Mouse (Mus musculus) hindbrain, embryonic 13.5 days (tissue): Measurements from ENCODE around the gene Klf13. TPM values are rescaled to one million over a fixed set of nuclear protein-coding genes. Genes with fewer than 3 reads are reported as not detected.

Experiments
- ATAC-seq: fragments of 200-750 bp; cut with Nextera tagmentation; 2 replicates; pipeline ENCODE4 v1.8.0; 2017; ENCODE audit warnings: moderate TSS enrichment; ENCODE audit not compliant: low FRiP score
- H3K27ac ChIP-seq: fragments of 300-500 bp; sonication (generic); 2 replicates; pipeline ENCODE4 v1.5.1; 2015; ENCODE audit warnings: inconsistent platforms, mild to moderate bottlenecking, moderate library complexity
- H3K27me3 ChIP-seq: fragments of 300-500 bp; sonication (generic); 2 replicates; pipeline ENCODE4 v1.6.1; 2015; ENCODE audit warnings: mild to moderate bottlenecking, inconsistent platforms
- H3K36me3 ChIP-seq: fragments of 300-500 bp; sonication (generic); 2 replicates; pipeline ENCODE4 v1.6.1; 2015; ENCODE audit warnings: mild to moderate bottlenecking, inconsistent platforms
- H3K4me1 ChIP-seq: fragments of 300-500 bp; sonication (generic); replicated peaks from 2 replicates; pipeline ENCODE4 v1.6.1; 2015; ENCODE audit warnings: inconsistent platforms
- H3K4me2 ChIP-seq: fragments of 300-500 bp; sonication (generic); 2 replicates; pipeline ENCODE4 v1.6.1; 2015; ENCODE audit warnings: inconsistent platforms, mild to moderate bottlenecking, moderate library complexity
- H3K4me3 ChIP-seq: fragments of 300-500 bp; sonication (generic); 2 replicates; pipeline ENCODE4 v1.5.1; 2015; ENCODE audit warnings: mild to moderate bottlenecking, inconsistent platforms
- H3K9ac ChIP-seq: fragments of 300-500 bp; sonication (generic); 2 replicates; pipeline ENCODE4 v1.6.1; 2015; ENCODE audit warnings: mild to moderate bottlenecking, inconsistent platforms
- H3K9me3 ChIP-seq: fragments of 300-500 bp; sonication (generic); 2 replicates; pipeline ENCODE4 v1.6.1; 2016; ENCODE audit warnings: inconsistent platforms
- WGBS: fragments of 180-500 bp; shearing (Covaris S2); methylation state at CpG from one replicate; pipeline ENCODE4 v1.1.7; 2015; 5-methylcytosine and 5-hydroxymethylcytosine counted together
- polyA plus RNA-seq: library from polyadenylated mRNA; unstranded; fragments of >200 nt; fragmentation: Nextera tagmentation; extraction: Ambion mirVana; gene quantifications from 2 replicates; pipeline ENCODE4 v1.2.1, GENCODE M21; 2015

The Klf13 gene
- polyA plus RNA-seq, 1 experiment from 2014 or later = 25.7 TPM

DNA sequence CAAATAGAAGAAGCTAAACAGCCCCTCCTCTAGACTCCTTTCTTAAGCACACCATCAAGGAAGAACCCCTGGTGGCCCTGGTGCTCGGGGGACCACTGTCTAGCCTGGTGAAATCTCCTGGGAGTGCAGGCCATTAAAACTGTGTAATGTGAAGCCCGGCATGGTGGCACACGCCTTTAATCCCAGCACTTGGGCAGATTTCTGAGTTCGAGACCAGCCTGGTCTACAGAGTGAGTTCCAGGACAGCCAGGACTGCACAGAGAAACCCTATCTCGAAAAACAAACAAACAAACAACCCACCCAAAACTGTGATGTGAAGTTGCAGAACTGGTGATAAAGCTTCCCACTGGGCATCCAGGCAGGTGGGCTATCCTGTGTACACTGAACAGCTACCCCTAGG, 24.9 kb upstream of the Klf13 start:
- no peaks in the 10 kb centered on the region for H3K36me3 ChIP-seq
- H3K9ac ChIP-seq = no peak overlapping the region
- no peak overlapping the region for H3K4me2 ChIP-seq
- H3K27me3 ChIP-seq = no peaks in the 10 kb centered on the region
- no peak for ATAC-seq
- H3K4me1 ChIP-seq = peaks cover 18% of the 10 kb centered on the region
- H3K4me3 ChIP-seq = no peak overlapping the region
- H3K9me3 ChIP-seq = no peaks in the 10 kb centered on the region
- WGBS = 64% methylated on average over 5 of the region's 5 CpGs
- H3K27ac ChIP-seq = no peak overlapping the region

- Histone ChIP-seq H3K4me1 (peaks cover 38% of the 10 kb centered on the region), H3K4me2 (no peak overlapping the region), H3K27me3 (no peaks in the 10 kb centered on the region), H3K36me3 (no peaks in the 10 kb centered on the region), H3K9me3 (no peaks in the 10 kb centered on the region), H3K9ac (no peak overlapping the region), H3K27ac (peak overlapping the region; percentile 89), H3K4me3 (no peak overlapping the region)
- peak; percentile 44 for ATAC-seq
- 46% methylated on average over 12 of the region's 12 CpGs for WGBS
Measured at GRCm38 (mm10) chr7:63957872-63958640, 19.3 kb upstream of the Klf13 start.

- no peak overlapping the region for H3K4me2 ChIP-seq
- WGBS = 10% methylated on average over 16 of the region's 16 CpGs
- peak; percentile 82 for ATAC-seq
Measured at GRCm38 (mm10) chr7:63956981-63957713, 18.4 kb upstream of the Klf13 start.

GRCm38 (mm10) chr7:63956138-63956823, 17.6 kb upstream of the Klf13 start:
- Histone ChIP-seq H3K4me1 (peaks cover 52% of the 10 kb centered on the region), H3K27me3 (no peaks in the 10 kb centered on the region), H3K4me3 (no peak overlapping the region), H3K9ac (0 out of 2 replicates have a peak overlapping the region, but pooled peaks have one; percentile 9), H3K36me3 (no peaks in the 10 kb centered on the region), H3K4me2 (no peak overlapping the region), H3K27ac (peak overlapping the region; percentile 89), H3K9me3 (no peaks in the 10 kb centered on the region)
- no peak for ATAC-seq
- 62% methylated on average over 14 of the region's 14 CpGs for WGBS

More at GRCm38 (mm10) chr7:63956981-63957713, 18.4 kb upstream of the Klf13 start:
- Histone ChIP-seq H3K9me3 (no peaks in the 10 kb centered on the region), H3K27me3 (no peaks in the 10 kb centered on the region), H3K9ac (peak overlapping the region; percentile 9; the same call in 1 of the 2 replicates), H3K27ac (peak overlapping the region; percentile 89), H3K4me1 (peaks cover 46% of the 10 kb centered on the region), H3K36me3 (no peaks in the 10 kb centered on the region), H3K4me3 (no peak overlapping the region)

GRCm38 (mm10) chr7:63955440-63955839, 16.7 kb upstream of the Klf13 start:
- no peaks in the 10 kb centered on the region for H3K9me3 ChIP-seq
- H3K36me3 ChIP-seq = no peaks in the 10 kb centered on the region
- 79% methylated on average over 2 of the region's 2 CpGs for WGBS
- H3K9ac ChIP-seq = no peak overlapping the region
- H3K4me3 ChIP-seq = no peak overlapping the region
- H3K4me2 ChIP-seq = no peak overlapping the region
- 0 out of 2 replicates have a peak overlapping the region, but pooled peaks have one; percentile 89 for H3K27ac ChIP-seq
- peaks cover 54% of the 10 kb centered on the region for H3K4me1 ChIP-seq
- no peaks in the 10 kb centered on the region for H3K27me3 ChIP-seq
- ATAC-seq = no peak

DNA sequence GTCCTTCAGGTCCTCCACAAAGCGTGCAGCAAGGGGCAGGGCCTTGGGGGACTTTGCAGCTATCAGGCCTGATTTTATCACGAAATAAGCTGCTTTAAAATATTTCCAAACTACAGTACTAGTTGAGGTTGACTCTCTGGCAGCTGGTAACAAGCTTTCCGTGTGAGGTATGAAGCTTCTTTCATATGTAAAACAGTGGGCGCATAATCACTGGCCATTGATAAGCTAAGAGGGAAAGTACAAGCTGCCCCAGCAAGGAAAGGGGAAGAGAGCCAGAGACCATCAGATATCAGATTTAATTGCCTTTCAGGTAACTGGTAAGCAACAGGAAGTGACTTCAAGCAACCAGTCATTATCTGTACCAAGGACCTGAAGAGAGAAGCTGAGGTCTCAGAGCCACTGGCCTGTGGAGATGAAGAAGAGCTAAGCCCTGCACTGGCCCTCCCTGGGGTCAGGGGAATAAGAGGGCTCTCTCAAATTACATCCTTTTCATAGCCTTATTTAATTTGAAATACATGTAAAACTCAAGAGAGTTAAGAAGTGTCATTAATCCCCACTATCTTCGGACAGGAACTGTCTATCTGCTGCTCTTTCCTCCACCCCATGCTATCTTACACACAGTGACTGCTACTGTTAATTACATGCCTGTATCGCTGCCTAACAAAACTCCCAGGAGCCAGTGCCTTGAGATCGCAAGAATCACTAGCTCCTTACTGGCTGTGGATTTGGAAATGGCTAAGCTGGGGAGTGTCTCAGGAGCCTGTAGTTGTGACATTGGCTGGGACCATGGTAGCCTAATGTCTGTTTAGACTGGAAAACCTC, 13.6 kb upstream of the Klf13 start:
- H3K36me3 ChIP-seq = no peaks in the 10 kb centered on the region
- no peaks in the 10 kb centered on the region for H3K9me3 ChIP-seq
- no peaks in the 10 kb centered on the region; the same call in 1 of the 2 replicates for H3K27me3 ChIP-seq
- no peak overlapping the region for H3K4me2 ChIP-seq
- H3K27ac ChIP-seq = no peak overlapping the region
- no peak overlapping the region for H3K4me3 ChIP-seq
- peaks cover 33% of the 10 kb centered on the region for H3K4me1 ChIP-seq
- no peak overlapping the region for H3K9ac ChIP-seq
- ATAC-seq = no peak
- 49% methylated on average over 7 of the region's 7 CpGs for WGBS

DNA sequence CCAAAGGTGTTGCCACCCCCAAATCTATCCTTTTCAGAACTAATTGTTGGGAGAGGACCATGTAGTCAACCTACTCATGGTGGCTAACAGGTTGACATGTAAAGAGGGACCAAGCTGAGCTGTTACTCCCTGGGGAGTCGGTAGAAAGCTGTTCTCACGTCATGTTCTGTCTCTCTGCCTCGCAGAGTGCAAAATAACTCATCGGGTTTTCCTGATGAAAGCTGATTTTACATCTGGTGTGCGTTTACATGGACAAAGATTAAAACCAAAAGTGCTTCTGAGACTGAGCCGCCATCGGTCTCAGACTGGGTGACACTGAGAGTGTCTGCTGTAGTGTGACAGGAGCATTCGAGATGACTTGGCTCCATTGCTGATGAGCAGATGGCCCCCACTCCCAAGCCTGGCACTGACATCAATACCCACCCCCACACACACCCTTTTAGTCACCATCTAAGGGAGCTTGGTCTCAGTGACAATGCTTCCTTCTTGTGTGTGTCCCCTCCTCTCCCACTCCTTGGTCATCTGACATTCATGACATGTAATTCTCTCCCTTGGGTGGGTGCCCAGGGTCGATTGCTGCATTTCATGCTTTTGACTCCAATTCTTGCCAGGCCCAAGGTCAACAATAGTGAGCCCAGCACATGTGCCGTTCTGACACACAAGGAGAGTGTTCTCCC, 12.4 kb upstream of the Klf13 start:
- H3K36me3 ChIP-seq = no peaks in the 10 kb centered on the region
- no peaks in the 10 kb centered on the region for H3K9me3 ChIP-seq
- no peak overlapping the region for H3K27ac ChIP-seq
- WGBS = 67% methylated on average over 10 of the region's 10 CpGs
- no peak overlapping the region for H3K9ac ChIP-seq
- no peak overlapping the region for H3K4me3 ChIP-seq
- no peaks in the 10 kb centered on the region; the same call in 1 of the 2 replicates for H3K27me3 ChIP-seq
- peak; percentile 57 for ATAC-seq
- H3K4me2 ChIP-seq = no peak overlapping the region
- H3K4me1 ChIP-seq = peaks cover 21% of the 10 kb centered on the region

- H3K27me3 ChIP-seq = no peaks in the 10 kb centered on the region; the same call in 1 of the 2 replicates
- H3K4me2 ChIP-seq = no peak overlapping the region
- no peak overlapping the region for H3K27ac ChIP-seq
- H3K9ac ChIP-seq = no peak overlapping the region
- H3K4me1 ChIP-seq = peaks cover 16% of the 10 kb centered on the region; the same call in 1 of the 2 replicates
- no peaks in the 10 kb centered on the region for H3K9me3 ChIP-seq
- H3K4me3 ChIP-seq = no peak overlapping the region
- no peaks in the 10 kb centered on the region for H3K36me3 ChIP-seq
- ATAC-seq = no peak
- WGBS = 77% methylated on average over 3 of the region's 3 CpGs
Measured at GRCm38 (mm10) chr7:63949176-63949575, 10.5 kb upstream of the Klf13 start.

DNA sequence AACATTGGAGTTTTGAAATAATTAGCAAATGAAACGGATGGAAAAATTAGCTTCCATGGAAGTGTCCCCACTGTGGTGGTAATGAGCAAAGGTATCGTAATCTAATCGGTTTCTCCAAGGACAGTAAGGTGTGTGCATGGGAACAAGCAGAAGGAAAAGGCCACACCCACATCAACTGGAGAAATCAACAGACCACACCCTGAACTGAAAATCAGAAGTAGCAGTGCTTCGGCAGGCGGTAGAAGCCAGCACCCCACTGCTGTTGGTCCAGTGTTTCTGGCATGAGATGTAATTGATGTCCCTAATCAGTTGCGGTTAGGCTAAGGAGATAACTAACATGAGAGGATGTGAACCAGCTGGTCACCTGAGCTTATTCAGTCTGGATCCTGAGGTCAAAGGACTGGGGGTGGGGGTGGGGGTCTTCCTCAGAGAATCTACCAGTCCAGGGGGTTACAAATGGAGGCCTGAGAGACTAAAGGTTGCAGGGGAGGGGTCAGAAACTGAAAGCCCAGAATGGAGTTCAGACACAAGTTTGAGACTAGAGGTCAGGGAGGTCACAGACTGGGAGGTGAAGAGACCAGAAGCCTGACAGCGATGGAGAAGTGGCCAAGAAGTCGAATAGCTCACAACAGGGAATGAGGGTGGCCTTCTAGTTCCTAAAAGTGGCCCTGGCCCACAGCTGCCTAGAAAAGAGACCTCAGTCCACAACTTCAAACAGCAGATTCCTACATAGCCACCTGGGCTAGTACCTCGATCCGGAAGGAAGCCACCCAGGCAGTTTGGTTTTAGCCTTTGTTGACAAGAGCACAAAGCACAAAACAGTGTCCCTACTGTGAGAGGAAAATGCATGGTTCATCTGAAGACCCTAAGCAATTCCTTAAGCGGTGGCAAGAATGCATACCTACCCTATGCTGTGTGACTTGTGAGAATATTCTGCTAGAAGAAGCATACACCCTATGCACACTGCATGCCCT, 9.1 kb upstream of the Klf13 start:
- Histone ChIP-seq H3K27me3 (no peaks in the 10 kb centered on the region; the same call in 1 of the 2 replicates), H3K4me3 (no peak overlapping the region), H3K4me2 (no peak overlapping the region), H3K9me3 (no peaks in the 10 kb centered on the region), H3K27ac (no peak overlapping the region), H3K9ac (no peak overlapping the region), H3K36me3 (no peaks in the 10 kb centered on the region), H3K4me1 (peaks cover 18% of the 10 kb centered on the region; the same call in 1 of the 2 replicates)
- WGBS = 44% methylated on average over 11 of the region's 11 CpGs
- no peak for ATAC-seq

GRCm38 (mm10) chr7:63943946-63944345, 5.2 kb upstream of the Klf13 start:
- peaks cover 9% of the 10 kb centered on the region for H3K4me1 ChIP-seq
- peak overlapping the region; percentile 49; the same call in 1 of the 2 replicates for H3K9ac ChIP-seq

More at GRCm38 (mm10) chr7:63943946-63944345, 5.2 kb upstream of the Klf13 start:
- Histone ChIP-seq H3K36me3 (no peaks in the 10 kb centered on the region), H3K4me2 (no peak overlapping the region), H3K27ac (no peak overlapping the region), H3K9me3 (no peaks in the 10 kb centered on the region), H3K4me3 (no peak overlapping the region), H3K27me3 (no peaks in the 10 kb centered on the region; the same call in 1 of the 2 replicates)
- no peak for ATAC-seq
- WGBS = 49% methylated on average over 2 of the region's 2 CpGs
